Mouse (Mus musculus): ENCODE measurements around the gene Cenpp.

The Cenpp gene

DNA sequence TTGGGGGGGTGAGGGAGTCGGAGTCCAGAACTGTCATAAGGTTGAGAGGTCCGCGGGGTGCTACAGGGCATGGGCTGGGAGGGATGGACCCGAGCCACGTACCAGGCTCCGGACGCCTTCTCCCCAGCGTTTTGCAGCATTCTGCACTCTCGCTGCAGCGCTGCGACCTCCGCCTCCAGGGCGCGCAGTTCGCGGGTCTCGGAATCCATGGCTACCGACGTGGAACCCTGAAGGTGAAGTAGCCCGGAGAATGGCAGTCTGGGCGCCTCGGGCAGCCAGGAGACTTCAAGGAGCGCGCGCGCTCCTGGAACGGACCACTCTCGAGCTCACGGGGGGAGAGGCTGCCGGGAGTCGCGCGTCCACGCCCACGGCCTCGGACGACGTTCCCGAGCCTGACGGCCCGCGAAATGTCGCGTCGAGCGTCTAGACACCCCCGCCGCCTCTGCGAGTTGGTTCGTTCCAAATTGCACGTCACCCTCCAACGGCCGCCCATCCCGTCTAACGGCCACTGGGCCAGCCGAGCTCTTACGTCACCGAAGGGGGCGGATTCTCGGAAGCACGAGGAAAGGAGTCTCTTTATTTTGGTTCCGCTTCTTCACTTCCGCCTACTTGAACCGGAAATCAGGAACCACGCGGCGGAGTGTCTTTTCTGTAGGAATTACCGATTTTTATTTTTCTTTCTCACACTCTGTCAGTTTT is at the start of gene Cenpp, which contains the start of gene Nol8:
Gene Cenpp, minus strand, starts transcription at position 305 of the 699 bp plus-strand sequence.
Gene Nol8, plus strand, starts transcription at position 598 of the 699 bp plus-strand sequence.
- DNase-seq (ENCODE audit: low read depth, low spot score), result peak; percentile 100

DNA sequence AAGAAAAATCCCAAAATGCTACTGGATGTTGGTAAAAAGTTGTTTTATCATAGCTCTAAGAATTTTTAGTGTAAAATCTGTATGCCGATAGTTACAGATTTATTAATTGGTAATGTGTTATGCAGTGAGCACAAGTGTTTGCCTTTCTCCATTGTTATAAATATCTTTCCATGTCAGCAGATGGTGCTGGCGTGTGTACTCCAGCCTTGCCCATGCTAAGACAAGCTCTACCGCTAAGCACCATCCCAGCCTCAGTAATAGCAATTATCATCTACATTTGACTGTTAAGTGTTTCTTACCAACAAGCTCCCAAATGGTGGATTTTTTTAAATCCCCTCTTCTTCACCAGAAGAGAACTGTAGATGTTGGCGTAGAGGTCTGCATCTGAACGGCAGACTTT is 38.5 kb upstream of the Cenpp start:
- no peak for DNase-seq (ENCODE audit: low read depth, low spot score)

GRCm38 (mm10) chr13:49684266-49684665 is 31.7 kb upstream of the Cenpp start:
- peak; percentile 58 for DNase-seq (ENCODE audit: low read depth, low spot score)

DNA sequence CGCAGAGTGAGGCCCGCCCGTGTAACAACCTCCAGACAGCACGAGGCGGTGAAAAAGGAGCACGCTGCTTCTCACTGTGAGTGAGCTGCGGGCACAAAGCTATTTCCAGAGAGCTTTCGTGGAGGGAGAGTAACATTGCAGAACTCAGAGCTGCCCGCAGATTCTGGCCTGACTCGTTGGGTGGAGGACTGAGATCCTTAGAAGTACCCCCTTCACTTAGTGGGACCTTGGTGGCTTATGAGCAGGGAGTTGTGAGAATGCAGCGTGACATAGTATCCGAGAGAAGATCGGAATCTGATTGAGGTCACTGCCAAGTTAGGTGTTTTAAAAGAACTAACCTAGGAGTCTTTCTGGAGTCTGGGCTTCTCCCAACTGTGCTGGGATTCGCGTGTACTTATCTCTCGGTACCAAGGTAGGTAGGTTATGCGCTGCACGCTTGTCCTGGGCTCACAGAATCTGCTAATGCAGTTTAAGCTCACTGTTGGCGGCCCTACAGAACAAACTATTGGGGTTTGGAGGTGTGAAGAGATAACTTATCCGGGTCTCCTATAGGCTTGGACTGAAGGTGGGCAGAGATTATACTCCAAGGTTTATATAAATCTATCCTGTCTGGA is 29.8 kb upstream of the Cenpp start:
- DNase-seq (ENCODE audit: low read depth, low spot score), result no peak

GRCm38 (mm10) chr13:49681351-49682232 is 29.0 kb upstream of the Cenpp start, which contains the start of gene Iars:
Gene Iars, plus strand, starts transcription at chr13:49682100.
- DNase-seq (ENCODE audit: low read depth, low spot score), result peak; percentile 99

DNA sequence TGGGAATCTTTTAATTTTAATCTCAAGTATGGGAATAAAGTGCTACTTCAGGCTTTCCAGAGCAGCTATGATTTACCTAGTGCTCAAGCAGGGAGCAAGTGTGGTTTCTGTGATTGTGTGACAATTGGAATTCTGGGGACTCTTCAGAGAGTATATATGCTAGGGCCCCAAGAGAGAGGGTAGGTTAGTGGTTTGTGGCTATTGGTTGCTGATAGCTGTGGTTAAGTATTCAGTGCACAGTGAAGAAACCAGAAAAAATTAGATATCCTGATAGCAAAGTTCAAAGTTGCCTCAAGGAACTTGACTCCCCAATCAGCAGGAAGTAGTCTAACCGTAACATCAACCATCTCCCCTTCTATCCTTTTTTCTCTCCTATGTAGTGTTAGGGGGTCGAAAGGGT is 25.2 kb upstream of the Cenpp start:
- DNase-seq (ENCODE audit: low read depth, low spot score), result no peak

- no peak for DNase-seq (ENCODE audit: low read depth, low spot score)
Measured at GRCm38 (mm10) chr13:49653180-49653541, 576 bp upstream of the Cenpp start.

GRCm38 (mm10) chr13:49651781-49652351 is 719 bp downstream of the Cenpp start:
- DNase-seq (ENCODE audit: low read depth, low spot score), result no peak

DNA sequence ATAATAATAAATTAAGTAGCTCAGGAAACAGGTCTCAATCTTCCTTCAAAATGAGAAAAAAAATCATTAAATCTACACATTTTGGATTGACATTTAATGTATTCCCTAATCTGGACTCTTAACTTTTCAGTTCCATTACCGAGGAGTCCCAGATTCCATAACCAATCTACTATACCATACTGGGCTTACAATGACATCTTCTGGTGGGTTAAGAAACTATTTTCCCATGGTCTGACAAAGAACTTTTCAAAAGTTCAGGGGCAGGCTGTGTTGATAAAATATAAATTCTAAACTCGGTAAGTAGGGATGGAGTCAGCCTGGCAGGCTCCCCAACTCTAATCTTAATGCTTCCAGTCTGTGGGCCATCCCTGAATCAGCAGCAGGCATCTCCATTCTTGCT is 1.4 kb downstream of the Cenpp start:
- peak; percentile 2 for DNase-seq (ENCODE audit: low read depth, low spot score)

- no peak for DNase-seq (ENCODE audit: low read depth, low spot score)
Measured at GRCm38 (mm10) chr13:49646019-49646418, 6.6 kb downstream of the Cenpp start.

DNA sequence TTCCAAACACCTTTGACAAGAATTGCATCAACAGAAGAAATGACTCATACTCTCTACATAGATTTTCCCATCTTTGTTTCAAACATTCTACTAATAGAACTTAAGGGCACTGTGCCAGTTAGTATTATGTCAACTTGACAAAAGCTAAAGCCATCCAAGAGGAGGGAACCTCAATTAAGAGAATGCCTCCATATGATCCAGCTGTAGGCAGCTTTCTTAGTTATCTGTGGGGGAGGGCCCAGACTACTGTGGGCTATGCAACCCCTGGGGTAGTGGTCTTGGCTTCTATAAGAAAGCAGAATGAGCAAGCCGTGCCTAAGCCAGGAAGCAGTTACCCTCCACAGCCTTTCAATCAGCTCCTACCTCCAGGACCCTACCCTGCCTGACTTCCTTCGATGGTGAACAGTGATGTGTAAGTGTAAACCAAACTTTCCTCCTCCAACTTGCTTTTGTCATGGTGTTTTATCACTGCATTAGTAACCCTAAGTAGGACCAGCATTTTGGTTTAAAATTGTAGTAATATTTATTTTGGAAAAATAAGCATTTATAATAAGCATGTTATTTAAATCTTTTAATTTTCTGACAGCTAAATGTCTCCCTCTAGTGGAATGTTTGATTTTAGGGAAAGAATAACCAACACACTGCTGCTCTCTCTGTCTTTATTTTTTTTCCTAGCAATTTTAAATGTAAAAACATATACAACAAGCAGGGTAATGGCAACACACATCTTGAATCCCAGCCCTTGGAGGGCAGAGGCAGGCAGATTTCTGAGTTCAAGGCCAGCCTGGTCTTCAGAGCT is 7.7 kb downstream of the Cenpp start:
- no peak for DNase-seq (ENCODE audit: low read depth, low spot score)

DNA sequence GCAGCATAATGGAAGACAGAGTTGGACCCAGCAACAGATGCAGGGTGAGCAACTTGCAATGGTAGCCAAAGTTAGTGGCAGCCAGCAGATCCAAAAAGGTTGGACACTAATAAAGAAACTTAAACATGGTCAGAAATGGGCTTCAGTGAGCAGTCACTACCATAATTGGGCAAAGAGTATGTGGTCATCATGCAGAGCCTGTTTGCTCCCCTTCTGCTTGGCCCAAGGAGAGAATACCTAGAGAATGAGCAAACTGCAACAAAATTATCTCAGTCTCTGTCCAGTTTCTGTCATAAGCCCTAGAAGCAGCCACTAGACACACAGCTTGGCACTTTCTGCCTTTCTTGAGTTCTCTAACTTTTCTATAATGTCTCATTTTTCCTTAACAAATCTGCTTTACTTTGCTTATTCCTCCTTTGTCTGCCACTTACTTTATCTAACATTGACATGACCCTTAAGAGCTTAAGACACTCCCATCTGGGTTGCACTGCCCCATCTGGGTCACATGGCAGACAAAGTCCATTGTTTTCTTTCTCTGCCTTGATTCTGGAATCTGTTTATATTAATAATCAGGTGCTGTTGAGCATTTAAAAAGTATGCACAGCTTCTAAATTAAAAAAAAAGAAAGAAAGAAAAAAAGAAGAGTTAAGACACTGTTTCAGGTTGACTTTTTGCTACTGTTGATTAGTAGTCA is 8.8 kb downstream of the Cenpp start:
- DNase-seq (ENCODE audit: low read depth, low spot score), result no peak

- no peak for DNase-seq (ENCODE audit: low read depth, low spot score)
Measured at GRCm38 (mm10) chr13:49642650-49643049, 9.9 kb downstream of the Cenpp start.

- no peak for DNase-seq (ENCODE audit: low read depth, low spot score)
Measured at GRCm38 (mm10) chr13:49639965-49640364, 12.6 kb downstream of the Cenpp start.

DNA sequence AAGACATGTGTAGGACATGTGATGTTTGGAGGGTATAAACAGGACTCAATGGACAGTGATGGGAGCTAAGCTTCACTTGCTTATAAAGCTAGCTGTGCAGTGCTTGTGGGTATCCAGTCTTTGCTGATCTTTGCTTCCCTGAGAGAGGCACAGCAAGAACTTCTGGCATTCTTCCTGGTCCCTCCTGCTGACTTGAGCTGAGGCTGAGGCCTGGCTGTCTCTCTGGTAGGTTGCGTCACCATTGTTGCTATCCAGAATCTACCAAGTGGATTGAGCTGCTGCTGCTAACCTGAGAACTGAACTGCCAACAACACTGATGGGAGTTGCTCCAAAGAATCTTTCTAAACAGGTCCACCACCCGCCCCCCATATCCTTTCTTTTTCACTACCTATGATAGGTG is 23.5 kb downstream of the Cenpp start:
- no peak for DNase-seq (ENCODE audit: low read depth, low spot score)

GRCm38 (mm10) chr13:49628167-49628566 is 24.4 kb downstream of the Cenpp start:
- DNase-seq (ENCODE audit: low read depth, low spot score), result no peak

DNA sequence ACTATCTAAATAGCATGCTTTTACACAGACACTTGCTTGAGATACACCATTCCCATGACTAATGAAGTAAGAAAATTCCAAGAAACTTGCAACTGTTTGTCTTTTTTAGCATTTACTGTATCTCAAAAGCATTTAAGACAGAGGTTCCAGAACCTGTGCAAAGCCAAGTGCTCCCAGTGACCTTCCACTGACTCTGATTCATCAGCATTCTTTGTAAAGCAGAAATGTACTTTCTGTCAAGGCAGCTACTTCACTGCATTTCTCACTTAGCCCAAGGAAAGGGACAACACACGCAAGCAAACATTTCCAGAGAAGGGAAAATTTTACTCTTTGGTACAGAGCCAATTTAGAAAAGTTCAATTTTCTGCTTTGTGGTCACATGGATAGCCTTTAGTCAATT is 29.4 kb downstream of the Cenpp start:
- no peak for DNase-seq (ENCODE audit: low read depth, low spot score)

GRCm38 (mm10) chr13:49618365-49618764 is 34.2 kb downstream of the Cenpp start:
- no peak for DNase-seq (ENCODE audit: low read depth, low spot score)

GRCm38 (mm10) chr13:49617021-49617420 is 35.6 kb downstream of the Cenpp start:
- no peak for DNase-seq (ENCODE audit: low read depth, low spot score)

GRCm38 (mm10) chr13:49608589-49609322 is 43.8 kb downstream of the Cenpp start:
- DNase-seq (ENCODE audit: low read depth, low spot score), result no peak

Measured in ZHBTc4 (cell line).